Mouse (Mus musculus) forebrain, postnatal 0 days (tissue): ENCODE results near the gene Ldlrad3. TPM values are rescaled to one million over a fixed set of nuclear protein-coding genes. Genes with fewer than 3 reads are reported as not detected.

Experiments used
- ATAC-seq: fragments of 200-750 bp; cut with Nextera tagmentation; 2 replicates; pipeline ENCODE4 v1.8.0; 2017; ENCODE audit warnings: mild to moderate bottlenecking, moderate library complexity
- DNase-seq: peaks from one replicate; pipeline ENCODE4 v3.0.0-alpha.2; 2015
- H3K27ac ChIP-seq: fragments of 300-500 bp; sonication (generic); 2 replicates; pipeline ENCODE4 v1.5.1; 2014; ENCODE audit warnings: low read depth, mild to moderate bottlenecking, antibody characterized with exemption, low read length, moderate library complexity, mixed read lengths
- H3K27me3 ChIP-seq: fragments of 300-500 bp; sonication (generic); 2 replicates; pipeline ENCODE4 v1.6.1; 2014; ENCODE audit warnings: mild to moderate bottlenecking, low read length, mixed read lengths; ENCODE audit not compliant: insufficient read depth
- H3K36me3 ChIP-seq: fragments of 300-500 bp; sonication (generic); 2 replicates; pipeline ENCODE4 v1.6.1; 2014; ENCODE audit warnings: mild to moderate bottlenecking, moderate library complexity; ENCODE audit not compliant: insufficient read depth
- H3K4me1 ChIP-seq: fragments of 300-500 bp; sonication (generic); 2 replicates; pipeline ENCODE4 v1.6.1; 2014; ENCODE audit warnings: antibody characterized with exemption; ENCODE audit not compliant: insufficient read depth
- H3K4me2 ChIP-seq: fragments of 300-500 bp; sonication (generic); 2 replicates; pipeline ENCODE4 v1.6.1; 2014; ENCODE audit warnings: low read depth, mild to moderate bottlenecking, moderate library complexity
- H3K4me3 ChIP-seq: fragments of 300-500 bp; sonication (generic); 2 replicates; pipeline ENCODE4 v1.5.1; 2014; ENCODE audit warnings: low read depth, low read length, mixed read lengths
- H3K9ac ChIP-seq: fragments of 300-500 bp; sonication (generic); 2 replicates; pipeline ENCODE4 v1.6.1; 2014; ENCODE audit warnings: mild to moderate bottlenecking
- H3K9me3 ChIP-seq: fragments of 300-500 bp; sonication (generic); 2 replicates; pipeline ENCODE4 v1.6.1; 2016; ENCODE audit warnings: low read length
- CTCF ChIP-seq: sonication (generic); IDR thresholded peaks from 2 replicates; pipeline ENCODE4 v1.5.1; 2016; ENCODE audit warnings: antibody characterized with exemption, control low read depth, low read depth
- WGBS: fragments of 180-500 bp; shearing (Covaris S2); extraction: QIAGEN DNeasy Blood & Tissue Kit; methylation state at CpG from one replicate; pipeline ENCODE4 v1.1.7; 2014; 5-methylcytosine and 5-hydroxymethylcytosine counted together
- polyA plus RNA-seq: library from polyadenylated mRNA; unstranded; fragments of >200 nt; fragmentation: Nextera tagmentation; extraction: Ambion mirVana; gene quantifications from 2 replicates; pipeline ENCODE4 v1.2.1, GENCODE M21; 2015
- total RNA-seq: library from RNA; depleted of rRNA; stranded (reverse); fragments of >200 nt; gene quantifications from 2 replicates; pipeline ENCODE4 v1.2.3, GENCODE M21; 2014; rRNA removed

Gene Ldlrad3
- total and polyA plus RNA-seq, 2 experiments from 2014 or later = 20.9 to 23.4 TPM

GRCm38 (mm10) chr2:101908773-101909172 is 277.4 kb downstream of the Ldlrad3 start:
- Histone ChIP-seq H3K27ac (no peak overlapping the region), H3K4me1 (peaks cover 4% of the 10 kb centered on the region), H3K36me3 (no peaks in the 10 kb centered on the region; the same call in 1 of the 2 replicates), H3K27me3 (no peaks in the 10 kb centered on the region), H3K9me3 (no peaks in the 10 kb centered on the region), H3K4me2 (no peak overlapping the region), H3K9ac (no peak overlapping the region), H3K4me3 (no peak overlapping the region)
- no peak for ATAC-seq
- WGBS = 72% methylated on average over 13 of the region's 13 CpGs
- DNase-seq = no peak
- TF ChIP-seq CTCF = no peak

DNA sequence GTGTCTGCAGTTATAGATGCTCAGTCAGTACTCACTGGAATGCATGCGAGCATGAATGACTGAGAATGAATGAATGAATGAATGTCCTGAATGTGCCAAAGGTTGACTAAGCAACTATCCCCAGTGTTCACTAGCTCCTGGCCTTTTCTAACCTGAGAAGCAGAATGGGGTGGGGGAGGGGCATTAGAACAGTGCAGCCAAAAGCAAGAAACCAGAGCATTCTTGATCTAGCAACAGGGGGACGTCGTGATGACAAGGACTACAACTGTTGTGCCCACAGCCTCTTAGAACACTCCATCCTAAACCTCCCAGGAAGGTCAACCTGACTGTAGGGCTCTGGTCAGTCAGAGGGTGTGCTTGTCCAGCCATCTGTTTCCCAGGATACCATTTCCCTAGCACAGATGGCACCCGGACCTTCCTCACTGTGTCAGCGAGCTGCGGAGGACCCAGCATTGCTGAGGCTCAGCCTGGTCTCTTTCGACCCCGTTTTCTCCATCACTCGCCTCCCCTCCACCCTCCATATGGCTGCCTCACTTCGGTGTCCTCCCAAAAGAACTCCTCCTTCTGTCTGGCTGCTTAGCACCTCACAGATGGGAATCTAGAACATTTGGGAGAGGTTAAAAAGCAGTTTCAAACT is 278.7 kb downstream of the Ldlrad3 start:
- no peaks in the 10 kb centered on the region for H3K27me3 ChIP-seq
- peaks cover 4% of the 10 kb centered on the region for H3K4me1 ChIP-seq
- no peaks in the 10 kb centered on the region for H3K9me3 ChIP-seq
- DNase-seq = no peak
- no peak overlapping the region for H3K4me2 ChIP-seq
- no peak for ATAC-seq
- 60% methylated on average over 10 of the region's 10 CpGs for WGBS
- H3K9ac ChIP-seq = no peak overlapping the region
- H3K36me3 ChIP-seq = peaks cover 5% of the 10 kb centered on the region
- no peak overlapping the region for H3K27ac ChIP-seq
- H3K4me3 ChIP-seq = no peak overlapping the region
- no peak for TF ChIP-seq CTCF

- peaks cover 5% of the 10 kb centered on the region for H3K36me3 ChIP-seq
- no peak for TF ChIP-seq CTCF
These were observed 279.9 kb downstream of the Ldlrad3 start for GRCm38 (mm10) chr2:101906379-101906690.

GRCm38 (mm10) chr2:101905534-101906378 is 280.4 kb downstream of the Ldlrad3 start:
- WGBS = 18% methylated on average over 21 of the region's 21 CpGs
- Histone ChIP-seq H3K4me3 (peak overlapping the region; percentile 17), H3K4me1 (peaks cover 4% of the 10 kb centered on the region), H3K27ac (no peak overlapping the region), H3K9ac (peak overlapping the region; percentile 25; the same call in 1 of the 2 replicates), H3K27me3 (no peaks in the 10 kb centered on the region), H3K9me3 (no peaks in the 10 kb centered on the region), H3K4me2 (peak overlapping the region; percentile 50), H3K36me3 (peaks cover 9% of the 10 kb centered on the region)
- DNase-seq = peak; percentile 93
- peak; percentile 94 for TF ChIP-seq CTCF
- ATAC-seq = peak; percentile 82

More at GRCm38 (mm10) chr2:101906379-101906690, 279.9 kb downstream of the Ldlrad3 start:
- Histone ChIP-seq H3K4me2 (peak overlapping the region; percentile 50; the same call in 1 of the 2 replicates), H3K4me1 (peaks cover 4% of the 10 kb centered on the region), H3K9ac (no peak overlapping the region), H3K9me3 (no peaks in the 10 kb centered on the region), H3K27ac (no peak overlapping the region), H3K4me3 (no peak overlapping the region), H3K27me3 (no peaks in the 10 kb centered on the region)
- DNase-seq (no peak), ATAC-seq (peak; percentile 54)
- 52% methylated on average over 5 of the region's 5 CpGs for WGBS

DNA sequence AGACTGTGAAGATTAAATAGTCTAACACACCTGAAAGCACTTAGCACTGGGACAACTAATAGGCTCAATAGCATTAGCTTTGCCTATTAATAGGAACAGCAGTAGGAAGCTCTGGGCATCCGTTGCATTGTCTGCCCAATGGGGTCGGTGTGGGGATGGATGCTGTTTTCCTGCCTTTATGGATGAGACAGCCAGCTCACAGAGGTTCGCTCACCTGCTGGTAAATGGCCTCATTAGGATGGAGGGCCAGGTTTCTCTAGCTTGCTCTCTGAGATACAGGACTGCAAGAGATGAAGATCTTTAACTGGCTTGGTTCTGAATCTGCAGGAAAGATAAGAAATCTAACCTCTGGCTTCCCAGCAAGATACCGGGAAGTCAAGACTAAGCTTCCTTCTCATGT is 284.0 kb downstream of the Ldlrad3 start:
- Histone ChIP-seq H3K36me3 (peaks cover 11% of the 10 kb centered on the region; the same call in 1 of the 2 replicates), H3K27me3 (no peaks in the 10 kb centered on the region), H3K9ac (no peak overlapping the region), H3K4me3 (no peak overlapping the region), H3K4me2 (no peak overlapping the region), H3K27ac (no peak overlapping the region), H3K4me1 (peaks cover 4% of the 10 kb centered on the region), H3K9me3 (no peaks in the 10 kb centered on the region)
- TF ChIP-seq CTCF = no peak
- WGBS = 72% methylated on average over 4 of the region's 4 CpGs
- no peak for DNase-seq
- no peak for ATAC-seq

Other genes starting within 250 kb of the Ldlrad3 start
- 94.8 and 116 TPM in 2 replicates for gene Trim44, start 221.4 kb upstream of the Ldlrad3 start, total RNA-seq
- 24.4 and 41.2 TPM in 2 replicates for gene Trim44, start 221.4 kb upstream of the Ldlrad3 start, polyA plus RNA-seq